Mouse (Mus musculus) erythroblast, embryonic 14.5 days (primary cell): ENCODE data around the gene Ugt2a1. TPM values are rescaled to one million over a fixed set of nuclear protein-coding genes. Genes with fewer than 3 reads are reported as not detected.
"Not testable (repeated sequence)": the region's sequence is repeated elsewhere in the genome, so short reads cannot be mapped to it uniquely, and the experiment has no call there.

Experiments
- H3K27me3 ChIP-seq: 2 replicates; pipeline ENCODE4 v1.6.1; 2012; ENCODE audit warnings: inconsistent platforms; ENCODE audit not compliant: control insufficient read depth
- H3K36me3 ChIP-seq: 2 replicates; pipeline ENCODE4 v1.6.1; 2012; ENCODE audit warnings: mild to moderate bottlenecking, inconsistent platforms; ENCODE audit not compliant: control insufficient read depth
- H3K4me1 ChIP-seq: 2 replicates; pipeline ENCODE4 v1.6.1; 2012; ENCODE audit warnings: inconsistent platforms; ENCODE audit not compliant: control insufficient read depth
- H3K4me3 ChIP-seq: replicated peaks from 2 replicates; pipeline ENCODE3; 2012; ENCODE audit warnings: moderate library complexity, mild to moderate bottlenecking, inconsistent platforms
- H3K9me3 ChIP-seq: 2 replicates; pipeline ENCODE4 v1.6.1; 2012; ENCODE audit warnings: low read length, inconsistent platforms, mixed read lengths; ENCODE audit not compliant: control insufficient read depth
- GATA1 ChIP-seq: IDR thresholded peaks from 2 replicates; pipeline ENCODE4 v1.6.1; 2012; ENCODE audit warnings: low read length, inconsistent platforms, mixed read lengths
- TAL1 ChIP-seq: IDR thresholded peaks from 3 replicates; pipeline ENCODE4 v1.6.1; 2012; ENCODE audit warnings: low read length, inconsistent platforms, mixed read lengths
- polyA plus RNA-seq: library from polyadenylated mRNA; stranded (reverse); fragments of >175 nt; gene quantifications from 2 replicates; pipeline ENCODE4 v1.2.3, GENCODE M21; 2012

The Ugt2a1 gene
- polyA plus RNA-seq, 1 experiment = not detected

DNA sequence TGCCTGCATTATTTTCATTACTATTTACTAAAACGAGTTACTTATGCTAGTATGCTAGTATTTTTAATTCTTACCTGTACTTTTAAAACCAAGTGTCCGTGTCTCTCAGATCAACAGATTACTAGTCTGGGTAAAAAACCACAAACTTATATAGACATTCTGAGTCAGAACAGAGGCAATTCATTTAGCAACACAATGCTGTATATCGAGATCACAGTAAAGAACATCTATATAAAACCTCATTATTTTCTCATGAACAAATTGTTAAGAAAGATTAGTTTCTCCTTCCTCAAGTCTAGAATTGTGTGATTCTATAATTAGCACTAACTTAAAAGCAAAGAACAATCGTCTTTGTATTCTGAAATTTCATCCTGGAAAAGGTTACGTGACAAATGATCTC is 8.5 kb downstream of the Ugt2a1 start, which contains the start of gene Ugt2a2:
Gene Ugt2a2, minus strand, starts transcription at position 101 of the 400 bp plus-strand sequence.
- no peaks in the 10 kb centered on the region for H3K4me1 ChIP-seq
- TF ChIP-seq TAL1 = no peak
- TF ChIP-seq GATA1 = no peak

GRCm38 (mm10) chr5:87458810-87459209 is 31.9 kb downstream of the Ugt2a1 start:
- Histone ChIP-seq H3K9me3 (no peaks in the 10 kb centered on the region), H3K4me3 (no peak overlapping the region), H3K27me3 (no peaks in the 10 kb centered on the region), H3K36me3 (no peaks in the 10 kb centered on the region), H3K4me1 (no peaks in the 10 kb centered on the region)
- no peak for TF ChIP-seq TAL1
- TF ChIP-seq GATA1 = no peak

More for the DNA sequence above, 8.5 kb downstream of the Ugt2a1 start, which contains the start of gene Ugt2a2:
- Histone ChIP-seq H3K9me3 (peaks cover 4% of the 10 kb centered on the region; the same call in 1 of the 2 replicates), H3K27me3 (no peaks in the 10 kb centered on the region), H3K36me3 (no peaks in the 10 kb centered on the region), H3K4me3 (no peak within 1 kb of the TSS)

- H3K4me3 ChIP-seq = no peak overlapping the region
- H3K4me1 ChIP-seq = no peaks in the 10 kb centered on the region
- no peaks in the 10 kb centered on the region for H3K9me3 ChIP-seq
- H3K36me3 ChIP-seq = no peaks in the 10 kb centered on the region
- TF ChIP-seq GATA1 (no peak), TAL1 (no peak)
- no peaks in the 10 kb centered on the region for H3K27me3 ChIP-seq
These were observed 33.0 kb downstream of the Ugt2a1 start for GRCm38 (mm10) chr5:87457701-87458100.

DNA sequence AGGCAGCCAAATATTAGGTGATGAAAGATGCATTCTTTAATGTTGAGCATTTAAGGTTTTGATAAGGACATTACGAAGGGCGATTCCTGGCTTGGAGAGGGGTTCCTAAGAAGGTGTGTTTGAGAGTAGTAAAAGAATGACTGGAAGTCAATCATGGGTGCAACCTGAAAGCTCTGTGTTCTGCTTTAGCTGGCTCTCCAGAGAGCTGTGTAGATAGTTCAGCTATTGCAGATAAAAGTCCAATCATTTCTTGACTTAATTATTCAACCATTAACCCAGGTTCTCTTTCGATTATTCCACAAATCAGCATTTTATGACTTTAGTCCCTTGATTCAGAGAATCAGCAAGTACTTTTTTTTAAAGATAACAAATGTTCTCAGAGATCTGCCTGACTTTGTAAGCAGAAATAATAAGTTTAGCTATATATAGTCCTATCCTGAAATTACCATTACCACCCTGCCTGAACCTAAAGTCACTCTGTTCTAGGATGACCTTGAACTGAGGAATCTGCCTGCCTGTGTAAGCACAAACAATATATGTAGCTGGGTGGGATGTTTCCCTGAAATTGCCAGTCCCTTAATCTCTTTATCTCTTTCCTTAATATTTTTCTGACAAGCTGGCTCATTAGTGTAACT is 34.3 kb downstream of the Ugt2a1 start:
- TF ChIP-seq GATA1 = no peak
- TF ChIP-seq TAL1 = no peak
- Histone ChIP-seq H3K27me3 (no peaks in the 10 kb centered on the region), H3K4me3 (no peak overlapping the region), H3K9me3 (no peaks in the 10 kb centered on the region), H3K4me1 (no peaks in the 10 kb centered on the region), H3K36me3 (no peaks in the 10 kb centered on the region)

- no peaks in the 10 kb centered on the region for H3K36me3 ChIP-seq
- H3K4me3 ChIP-seq = no peak overlapping the region
- H3K4me1 ChIP-seq = no peaks in the 10 kb centered on the region
- no peaks in the 10 kb centered on the region for H3K27me3 ChIP-seq
- no peaks in the 10 kb centered on the region for H3K9me3 ChIP-seq
- TF ChIP-seq TAL1 (no peak), GATA1 (no peak)
These were observed 35.2 kb downstream of the Ugt2a1 start for GRCm38 (mm10) chr5:87455519-87455918.

- H3K27me3 ChIP-seq, H3K36me3 ChIP-seq, H3K9me3 ChIP-seq, H3K4me1 ChIP-seq, H3K4me3 ChIP-seq: not testable (repeated sequence)
These were observed 38.2 kb downstream of the Ugt2a1 start for GRCm38 (mm10) chr5:87452514-87452913.

DNA sequence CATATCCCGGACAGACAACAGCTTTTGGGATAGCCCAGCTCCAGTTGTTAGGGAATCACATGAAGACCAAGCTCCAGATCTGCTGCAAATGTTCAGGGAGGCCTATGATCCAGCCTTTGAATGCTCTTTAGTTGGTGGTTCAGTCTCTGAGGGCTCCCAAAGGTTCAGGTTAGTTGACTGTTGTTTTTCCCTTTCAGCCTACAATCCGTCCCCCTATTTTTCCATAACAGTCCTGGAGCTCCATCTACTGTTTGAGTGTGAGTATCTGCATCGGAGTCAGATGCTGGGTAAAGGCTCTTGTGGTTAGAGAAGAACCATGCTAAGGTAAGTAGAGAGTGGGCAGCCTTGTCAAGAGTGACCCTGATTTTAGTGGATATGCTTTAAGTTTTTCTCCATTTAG is 54.4 kb downstream of the Ugt2a1 start:
- Histone ChIP-seq H3K9me3 (no peaks in the 10 kb centered on the region), H3K4me1 (no peaks in the 10 kb centered on the region), H3K36me3 (no peaks in the 10 kb centered on the region), H3K27me3 (no peaks in the 10 kb centered on the region), H3K4me3 (no peak overlapping the region)
- no peak for TF ChIP-seq TAL1
- no peak for TF ChIP-seq GATA1

DNA sequence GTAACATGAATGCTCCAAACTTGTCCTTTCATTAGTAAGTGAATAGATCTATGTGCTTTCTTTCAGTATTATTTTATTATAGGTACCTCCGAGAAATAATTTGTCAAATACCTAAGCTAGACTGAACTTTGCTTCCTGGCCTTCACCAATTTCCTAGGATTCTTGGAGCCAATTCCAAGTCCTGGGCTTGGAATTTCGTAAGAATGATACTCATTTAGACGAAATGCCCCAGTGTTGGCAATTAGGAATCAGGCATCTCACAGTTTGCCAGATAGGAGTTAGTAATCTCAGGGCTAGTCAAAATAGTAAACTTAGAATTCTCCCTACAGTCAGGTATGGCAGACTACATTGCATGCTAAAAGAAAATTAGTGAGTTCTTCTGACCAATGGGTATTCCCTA is 65.0 kb downstream of the Ugt2a1 start:
- no peaks in the 10 kb centered on the region for H3K9me3 ChIP-seq
- TF ChIP-seq GATA1 (no peak), TAL1 (no peak)
- H3K4me1 ChIP-seq = no peaks in the 10 kb centered on the region
- H3K36me3 ChIP-seq = no peaks in the 10 kb centered on the region
- no peak overlapping the region for H3K4me3 ChIP-seq
- no peaks in the 10 kb centered on the region for H3K27me3 ChIP-seq

DNA sequence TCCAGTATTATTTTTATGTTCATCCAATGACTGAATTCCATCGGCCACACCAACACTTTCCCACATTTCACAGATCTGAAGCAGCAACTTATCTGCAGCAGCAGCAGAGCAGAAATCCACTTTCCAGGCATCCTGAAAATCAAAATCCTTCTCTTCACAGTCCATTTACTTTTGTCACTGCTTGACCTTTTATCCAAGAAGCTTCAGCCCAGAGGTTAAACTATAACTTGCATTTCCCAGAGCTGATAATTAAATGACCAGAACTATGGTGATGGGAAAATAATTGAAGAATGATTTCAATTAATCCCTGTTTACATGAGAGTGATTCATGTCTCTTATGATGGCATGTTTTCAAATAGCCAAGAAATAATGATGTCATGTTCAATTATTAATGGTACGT is 66.6 kb downstream of the Ugt2a1 start, which contains the start of gene Ugt2b38:
Gene Ugt2b38, minus strand, starts transcription at position 163 of the 400 bp plus-strand sequence.
- not testable (repeated sequence) for H3K36me3 ChIP-seq, H3K9me3 ChIP-seq, H3K27me3 ChIP-seq, H3K4me1 ChIP-seq, H3K4me3 ChIP-seq

Other genes with a start within 250 kb of the Ugt2a1 start
- gene Ugt2b37, start 236.1 kb downstream of the Ugt2a1 start, polyA plus RNA-seq = not detected in 2 replicates
- not detected in 2 replicates for gene Ugt2a3, start 153.7 kb downstream of the Ugt2a1 start, polyA plus RNA-seq
- not detected in 2 replicates for gene Ugt2b38, start 66.7 kb downstream of the Ugt2a1 start, polyA plus RNA-seq
- not detected in 2 replicates for gene Ugt2a2, start 8.6 kb downstream of the Ugt2a1 start, polyA plus RNA-seq
- not detected in 2 replicates for gene Gm43638, start 4.1 kb downstream of the Ugt2a1 start, polyA plus RNA-seq
- gene Sult1b1, start 47.3 kb upstream of the Ugt2a1 start, polyA plus RNA-seq = not detected in 2 replicates
- gene Sult1d1, start 78.2 kb upstream of the Ugt2a1 start, polyA plus RNA-seq = not detected in 2 replicates
- gene Sult1e1, start 100.7 kb upstream of the Ugt2a1 start, polyA plus RNA-seq = not detected in 2 replicates
- gene Csn1s1, start 175.3 kb upstream of the Ugt2a1 start, polyA plus RNA-seq = 0.06 TPM in 1 of 2 replicates, not detected in the other
- gene Csn2, start 208.8 kb upstream of the Ugt2a1 start, polyA plus RNA-seq = not detected in 2 replicates